28 mouse cellular contexts compared by ENCODE assay signal in the genomic region with DNA sequence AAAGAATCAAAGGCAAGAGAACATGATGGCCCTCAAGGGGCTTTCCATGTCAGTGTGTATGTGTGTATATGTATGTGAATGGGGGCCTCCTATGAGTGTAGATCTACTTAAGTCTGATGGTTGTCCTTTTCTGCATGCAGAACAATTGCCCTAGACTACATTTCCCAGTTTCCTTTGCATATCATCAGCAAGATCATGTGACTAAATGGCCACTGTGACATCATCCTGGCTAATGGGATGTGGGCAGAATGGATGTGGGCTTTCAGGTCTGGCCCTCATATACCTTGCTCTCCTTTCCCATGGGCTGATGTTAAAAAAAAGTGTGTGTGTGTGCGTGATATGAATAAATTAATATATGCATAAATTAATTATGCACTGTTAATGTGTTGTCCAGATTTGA. TPM values are rescaled to one million over a fixed set of nuclear protein-coding genes. Genes with fewer than 3 reads are reported as not detected.
DNase-seq lines count a peak whose midpoint lies in the region; ATAC-seq and TF ChIP-seq lines count a peak whose summit lies in the region.
"Had no signal": no experiment of that assay in that cellular context is flagged by ENCODE, and none has a peak within 500 bp of the region (broad histone marks: within the 10 kb centered on the region; RNA-seq: fewer than 3 reads in every experiment).

No protein-coding gene starts in this region.

- H3K27ac ChIP-seq in forebrain, embryonic 14.5 days (ENCODE audit: low read depth, low read length), result no peak overlapping the region
- H3K27ac ChIP-seq in forebrain, embryonic 10.5 days, result no peak overlapping the region
- H3K27ac ChIP-seq in midbrain, embryonic 11.5 days (ENCODE audit: low read depth, low read length), result no peak overlapping the region
- no peak overlapping the region for H3K27ac ChIP-seq in midbrain, embryonic 10.5 days (replicated peaks)
- no peak overlapping the region for H3K27ac ChIP-seq in limb, embryonic 10.5 days
- H3K27ac ChIP-seq: embryonic facial prominence, embryonic 15.5 days; heart, adult 2 months; heart, embryonic 15.5 days; hindbrain, embryonic 10.5 days; hindbrain, embryonic 15.5 days had no signal

- H3K9ac ChIP-seq in forebrain, embryonic 14.5 days (ENCODE audit: low read length), result no peak overlapping the region
- H3K9ac ChIP-seq in midbrain, embryonic 11.5 days (ENCODE audit: low read length), result no peak overlapping the region
- H3K9ac ChIP-seq: embryonic facial prominence, embryonic 15.5 days; heart, embryonic 15.5 days; hindbrain, embryonic 15.5 days had no signal

- H3K4me1 ChIP-seq in forebrain, embryonic 14.5 days (ENCODE audit: control insufficient read depth, insufficient read depth, low read length), result peaks cover 3% of the 10 kb centered on the region; the same call in 1 of the 2 replicates
- peaks cover 8% of the 10 kb centered on the region for H3K4me1 ChIP-seq in forebrain, embryonic 10.5 days
- no peaks in the 10 kb centered on the region; the same call in 1 of the 2 replicates for H3K4me1 ChIP-seq in midbrain, embryonic 11.5 days (ENCODE audit: control insufficient read depth, insufficient read depth, low read length)
- peaks cover 8% of the 10 kb centered on the region for H3K4me1 ChIP-seq in midbrain, embryonic 10.5 days
- peaks cover 17% of the 10 kb centered on the region for H3K4me1 ChIP-seq in limb, embryonic 10.5 days

- H3K4me2 ChIP-seq in forebrain, embryonic 14.5 days (ENCODE audit: low read length), result no peak overlapping the region
- H3K4me2 ChIP-seq in midbrain, embryonic 11.5 days, result no peak overlapping the region
- H3K4me2 ChIP-seq: embryonic facial prominence, embryonic 15.5 days; heart, embryonic 11.5 days; heart, embryonic 15.5 days; hindbrain, embryonic 15.5 days had no signal

- TF ChIP-seq CTCF in C2C12 (IDR thresholded peaks at IDR 0.05; ENCODE audit: control insufficient read depth, insufficient read depth, insufficient read length), result no peak

- H3ac ChIP-seq in C2C12 (ENCODE audit: control insufficient read depth, insufficient read length, low read depth), result no peak overlapping the region

- 0 out of 2 replicates have a peak, but pooled peaks cover 3% of the 10 kb centered on the region for H3K27me3 ChIP-seq in forebrain, embryonic 14.5 days (replicated peaks; ENCODE audit: control insufficient read depth, insufficient read depth, low read length)
- H3K27me3 ChIP-seq in forebrain, embryonic 10.5 days (ENCODE audit: poor library complexity, severe bottlenecking), result peaks cover 31% of the 10 kb centered on the region
- H3K27me3 ChIP-seq in midbrain, embryonic 11.5 days (ENCODE audit: control insufficient read depth, insufficient read depth, low read length), result no peaks in the 10 kb centered on the region; the same call in 1 of the 2 replicates
- H3K27me3 ChIP-seq in midbrain, embryonic 10.5 days (ENCODE audit: low read depth, poor library complexity, severe bottlenecking), result peaks cover 20% of the 10 kb centered on the region
- peaks cover 16% of the 10 kb centered on the region for H3K27me3 ChIP-seq in C2C12 (ENCODE audit: control insufficient read depth, insufficient read depth, insufficient read length)
- peaks cover 29% of the 10 kb centered on the region for H3K27me3 ChIP-seq in limb, embryonic 10.5 days (ENCODE audit: low read depth, poor library complexity, severe bottlenecking)
- H3K27me3 ChIP-seq: hindbrain, embryonic 15.5 days had no signal

- WGBS in forebrain, embryonic 14.5 days, result 85% methylated on average over 1 of the region's 1 CpGs
- 97% methylated on average over 1 of the region's 1 CpGs for WGBS in forebrain, embryonic 10.5 days
- 93% methylated on average over 1 of the region's 1 CpGs for WGBS in midbrain, embryonic 11.5 days
- 92% methylated on average over 1 of the region's 1 CpGs for WGBS in midbrain, embryonic 10.5 days
- 96% methylated on average over 1 of the region's 1 CpGs for WGBS in limb, embryonic 10.5 days

- DNase-seq in forebrain, embryonic 14.5 days (ENCODE audit: low spot score), result peak; percentile 24
- no peak for DNase-seq in forebrain, embryonic 10.5 days (ENCODE audit: extremely low spot score, low spot score)
- peak; percentile 61 for DNase-seq in midbrain, embryonic 11.5 days (ENCODE audit: low spot score, missing footprints)
- DNase-seq in midbrain, embryonic 10.5 days (ENCODE audit: low spot score), result no peak
- peak; percentile 7 for DNase-seq in limb, embryonic 10.5 days (ENCODE audit: low spot score)
- no peak for DNase-seq in right cerebral cortex, postnatal 14 days
- DNase-seq: adrenal gland, adult 2 months; adrenal gland, postnatal 36 days; B cell, adult 2 months; cerebellum, adult 11 months; cerebellum, adult 8-10 months; cerebellum, postnatal 14 days; embryo, embryonic 11 days; gastrocnemius, postnatal 10 days; heart, adult 2 months; heart, postnatal 14 days had no signal

- no peaks in the 10 kb centered on the region for H3K36me3 ChIP-seq in forebrain, embryonic 14.5 days (ENCODE audit: control insufficient read depth, insufficient read depth, low read length)
- H3K36me3 ChIP-seq in forebrain, embryonic 10.5 days (replicated peaks), result no peaks in the 10 kb centered on the region
- no peaks in the 10 kb centered on the region for H3K36me3 ChIP-seq in midbrain, embryonic 11.5 days (ENCODE audit: control insufficient read depth, insufficient read depth, low read length)
- no peaks in the 10 kb centered on the region for H3K36me3 ChIP-seq in midbrain, embryonic 10.5 days
- no peaks in the 10 kb centered on the region for H3K36me3 ChIP-seq in C2C12 (ENCODE audit: control insufficient read depth, insufficient read depth)
- H3K36me3 ChIP-seq in limb, embryonic 10.5 days, result no peaks in the 10 kb centered on the region
- H3K36me3 ChIP-seq: embryonic facial prominence, embryonic 15.5 days; heart, embryonic 15.5 days; hindbrain, embryonic 10.5 days; hindbrain, embryonic 15.5 days had no signal

- ATAC-seq in forebrain, embryonic 14.5 days, result no peak
- no peak for ATAC-seq in midbrain, embryonic 11.5 days (ENCODE audit: low FRiP score)
- ATAC-seq: forebrain, embryonic 16.5 days; inflammation-experienced regulatory T-cells, adult 6 months had no signal

- no peaks in the 10 kb centered on the region for H3K79me2 ChIP-seq in C2C12 (ENCODE audit: control insufficient read depth, insufficient read depth)

- no peaks in the 10 kb centered on the region for H3K79me3 ChIP-seq in C2C12 (ENCODE audit: low read depth)

- no peaks in the 10 kb centered on the region for H3K9me3 ChIP-seq in forebrain, embryonic 14.5 days (replicated peaks; ENCODE audit: control insufficient read depth, low read length)
- 0 out of 2 replicates have a peak, but pooled peaks cover 7% of the 10 kb centered on the region for H3K9me3 ChIP-seq in forebrain, embryonic 10.5 days
- no peaks in the 10 kb centered on the region for H3K9me3 ChIP-seq in midbrain, embryonic 11.5 days (ENCODE audit: control insufficient read depth, low read length)
- H3K9me3 ChIP-seq in midbrain, embryonic 10.5 days (replicated peaks), result 0 out of 2 replicates have a peak, but pooled peaks cover 3% of the 10 kb centered on the region
- no peaks in the 10 kb centered on the region for H3K9me3 ChIP-seq in limb, embryonic 10.5 days (replicated peaks)
- H3K9me3 ChIP-seq: embryonic facial prominence, embryonic 15.5 days; heart, embryonic 15.5 days; hindbrain, embryonic 10.5 days; hindbrain, embryonic 15.5 days had no signal

- no peak overlapping the region for H3K4me3 ChIP-seq in forebrain, embryonic 14.5 days (ENCODE audit: low read depth, low read length)
- H3K4me3 ChIP-seq in forebrain, embryonic 10.5 days, result no peak overlapping the region
- no peak overlapping the region for H3K4me3 ChIP-seq in midbrain, embryonic 11.5 days (ENCODE audit: low read depth, low read length)
- no peak overlapping the region for H3K4me3 ChIP-seq in midbrain, embryonic 10.5 days
- no peak overlapping the region for H3K4me3 ChIP-seq in C2C12 (ENCODE audit: insufficient read depth, poor library complexity, severe bottlenecking)
- H3K4me3 ChIP-seq in limb, embryonic 10.5 days, result no peak overlapping the region
- H3K4me3 ChIP-seq: embryonic facial prominence, embryonic 15.5 days; erythroblast, embryonic 14.5 days; heart, adult 2 months; heart, embryonic 15.5 days; hindbrain, embryonic 10.5 days; hindbrain, embryonic 15.5 days had no signal

TF ChIP-seq in C2C12, 6 proteins besides CTCF, POLR2A, EP300 and RAD21:
- no peak for TF ChIP-seq CEBPB (IDR thresholded peaks at IDR 0.05; ENCODE audit: low read depth)
- TF ChIP-seq USF1 (IDR thresholded peaks at IDR 0.05; ENCODE audit: low read depth), result peak; percentile 44
- TF ChIP-seq MAX (IDR thresholded peaks at IDR 0.05), result no peak
- no peak for TF ChIP-seq MYOG (IDR thresholded peaks at IDR 0.05; ENCODE audit: control insufficient read depth, extremely low read depth, insufficient read length)
- TF ChIP-seq FOSL1 (IDR thresholded peaks at IDR 0.05; ENCODE audit: insufficient read depth, low read length, poor library complexity, severe bottlenecking), result no peak
- TF ChIP-seq MYOD1 (IDR thresholded peaks at IDR 0.05; ENCODE audit: control insufficient read depth, insufficient read length, low read depth), result no peak

RNA-seq across cellular contexts. Expression of gene Susd4, which starts 4.9 kb away (rescaled TPM):
- polyA plus RNA-seq in forebrain, embryonic 14.5 days (2014; fragmentation: Nextera tagmentation; extraction: Ambion mirVana), result 37.4 and 42.9 TPM in 2 replicates
- polyA plus RNA-seq in forebrain, embryonic 10.5 days (2016; fragmentation: Nextera tagmentation; extraction: Ambion mirVana), result 10.5 and 13.9 TPM in 2 replicates
- polyA plus RNA-seq in midbrain, embryonic 11.5 days (2014; fragmentation: Nextera tagmentation; extraction: Ambion mirVana), result 22.4 and 23.0 TPM in 2 replicates
- polyA plus RNA-seq in midbrain, embryonic 10.5 days (2016; fragmentation: Nextera tagmentation; extraction: Ambion mirVana), result 16.5 and 19.9 TPM in 2 replicates
- 0.07 TPM for polyA plus RNA-seq in C2C12 (2012; fragmentation: generic; extraction: Trizol)
- polyA plus RNA-seq in limb, embryonic 10.5 days (2016; fragmentation: Nextera tagmentation; extraction: Ambion mirVana), result 11.5 and 11.7 TPM in 2 replicates
- polyA plus RNA-seq: erythroblast, embryonic 14.5 days had no signal

RNA-seq across cellular contexts. Expression of gene Ccdc185, which starts 9.8 kb away (rescaled TPM):
- polyA plus RNA-seq in forebrain, embryonic 14.5 days (2014; fragmentation: Nextera tagmentation; extraction: Ambion mirVana), result not detected in 2 replicates
- not detected in 2 replicates for polyA plus RNA-seq in forebrain, embryonic 10.5 days (2016; fragmentation: Nextera tagmentation; extraction: Ambion mirVana)
- polyA plus RNA-seq in midbrain, embryonic 11.5 days (2014; fragmentation: Nextera tagmentation; extraction: Ambion mirVana), result not detected in 2 replicates
- polyA plus RNA-seq in midbrain, embryonic 10.5 days (2016; fragmentation: Nextera tagmentation; extraction: Ambion mirVana), result not detected in 2 replicates
- not detected for polyA plus RNA-seq in C2C12 (2012; fragmentation: generic; extraction: Trizol)
- not detected in 2 replicates for polyA plus RNA-seq in limb, embryonic 10.5 days (2016; fragmentation: Nextera tagmentation; extraction: Ambion mirVana)
- polyA plus RNA-seq: adrenal gland, adult 2 months; embryonic facial prominence, embryonic 11.5 days; embryonic facial prominence, embryonic 15.5 days; erythroblast, embryonic 14.5 days; forebrain, embryonic 11.5 days; forebrain, embryonic 16.5 days; frontal cortex, adult 2 months; heart, embryonic 11.5 days; heart, embryonic 15.5 days; hindbrain, embryonic 10.5 days; hindbrain, embryonic 15.5 days; inflammation-experienced regulatory T-cells, adult 6 months had no signal

Comparison
In these comparisons a context has a peak if more than half of its experiments do, and no peak if none do; other contexts are left out.
1. DNase-seq: peak in forebrain, embryonic 14.5 days (single experiment), midbrain, embryonic 11.5 days (single experiment) and limb, embryonic 10.5 days (single experiment); none in forebrain, embryonic 10.5 days (single experiment), midbrain, embryonic 10.5 days (single experiment) and right cerebral cortex, postnatal 14 days (single experiment).
2. RNA of gene Susd4, which starts 4.9 kb away (polyA plus RNA-seq): 37.4 to 42.9 TPM in forebrain, embryonic 14.5 days, 22.4 to 23.0 TPM in midbrain, embryonic 11.5 days, 16.5 to 19.9 TPM in midbrain, embryonic 10.5 days, 10.5 to 13.9 TPM in forebrain, embryonic 10.5 days and 11.5 to 11.7 TPM in limb, embryonic 10.5 days; 0.07 TPM in C2C12 (single experiment); every median in the first group is over 10 times any median in the second.